Mouse (Mus musculus) right cerebral cortex, postnatal 4 days (tissue): ENCODE measurements at regions not wholly inside any gene's neighbourhood (a gene's known extent, or its start where the extent isn't known, plus 50 kb on each side); places are given as distances from the start of the nearest gene placed in this dataset.

Experiments used
- DNase-seq: peaks from one replicate; pipeline ENCODE4 v3.0.0-alpha.2; 2022

DNA sequence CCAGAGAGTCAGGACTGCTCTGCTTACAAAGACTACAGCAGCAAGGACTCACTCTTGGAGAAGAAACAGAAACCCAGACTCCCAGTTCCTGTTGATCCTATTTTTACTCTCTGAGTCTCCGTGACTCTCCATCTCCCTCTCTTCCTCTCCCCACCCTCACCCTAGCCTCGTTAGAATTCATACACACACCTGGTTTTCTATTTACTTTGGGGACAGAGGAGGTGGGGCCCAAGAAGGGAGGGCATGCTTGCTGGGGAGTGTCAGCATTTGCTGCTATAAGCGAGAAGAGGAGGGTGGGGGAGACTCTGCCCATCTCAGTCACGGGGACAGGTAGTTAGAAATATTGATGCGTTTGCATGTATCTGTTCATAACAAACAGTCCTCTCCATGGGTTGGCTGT is 129.6 kb upstream of the Runx1 start:
- DNase-seq: no peak

DNA sequence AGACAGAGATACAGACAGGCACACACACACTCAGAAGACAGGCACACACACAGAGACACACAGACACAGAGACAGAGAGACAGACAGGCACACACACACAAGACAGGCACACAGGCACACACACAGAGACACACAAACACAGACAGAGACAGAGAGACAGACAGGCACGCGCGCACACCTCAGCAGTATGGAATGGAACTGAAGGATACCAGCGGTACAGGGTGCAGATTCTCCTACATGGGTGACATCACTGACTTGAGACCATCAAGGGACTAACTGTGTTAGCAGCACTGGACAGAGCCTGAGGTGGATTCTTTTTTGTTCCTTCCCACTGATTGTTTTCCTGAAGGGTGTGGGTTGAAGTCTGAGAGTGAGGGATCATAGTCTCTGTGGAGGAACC is 129.1 kb upstream of the Runx1 start:
- no peak for DNase-seq

DNA sequence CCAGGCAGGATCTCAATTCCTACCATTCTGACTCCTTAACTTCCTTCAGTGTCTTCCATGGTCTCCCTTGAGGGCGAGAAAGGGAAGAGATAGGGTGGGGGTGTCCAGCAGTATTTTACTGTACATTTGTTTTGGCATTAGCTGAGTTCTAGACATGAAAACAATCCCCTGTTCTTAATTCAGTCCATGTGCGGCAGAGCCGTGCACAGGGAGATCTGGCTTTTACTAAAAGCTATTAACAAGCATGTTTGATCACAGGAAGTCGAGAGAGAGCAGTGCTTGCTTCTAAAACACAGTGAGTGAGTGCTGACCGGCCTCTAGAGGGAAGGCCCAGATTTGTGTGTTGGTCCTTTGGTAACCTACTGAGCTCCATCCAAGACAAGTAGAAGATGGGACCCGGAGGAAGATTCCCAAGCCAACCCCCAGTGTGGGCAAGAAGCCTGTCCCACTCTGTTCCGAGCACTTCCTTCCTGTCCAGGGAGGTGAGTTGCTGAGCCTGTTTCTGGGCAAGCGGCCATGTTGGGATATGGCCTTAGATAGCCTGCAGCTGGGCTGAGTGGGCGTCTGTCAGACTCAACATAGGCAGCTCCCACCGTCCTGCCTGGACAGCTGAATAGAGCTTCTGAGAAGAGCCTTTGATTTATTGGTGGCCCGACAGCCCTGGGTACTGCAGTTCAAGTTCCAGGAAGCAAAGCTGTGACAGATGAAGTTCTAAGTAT is 128.1 kb upstream of the Runx1 start:
- DNase-seq: peak; percentile 22

DNA sequence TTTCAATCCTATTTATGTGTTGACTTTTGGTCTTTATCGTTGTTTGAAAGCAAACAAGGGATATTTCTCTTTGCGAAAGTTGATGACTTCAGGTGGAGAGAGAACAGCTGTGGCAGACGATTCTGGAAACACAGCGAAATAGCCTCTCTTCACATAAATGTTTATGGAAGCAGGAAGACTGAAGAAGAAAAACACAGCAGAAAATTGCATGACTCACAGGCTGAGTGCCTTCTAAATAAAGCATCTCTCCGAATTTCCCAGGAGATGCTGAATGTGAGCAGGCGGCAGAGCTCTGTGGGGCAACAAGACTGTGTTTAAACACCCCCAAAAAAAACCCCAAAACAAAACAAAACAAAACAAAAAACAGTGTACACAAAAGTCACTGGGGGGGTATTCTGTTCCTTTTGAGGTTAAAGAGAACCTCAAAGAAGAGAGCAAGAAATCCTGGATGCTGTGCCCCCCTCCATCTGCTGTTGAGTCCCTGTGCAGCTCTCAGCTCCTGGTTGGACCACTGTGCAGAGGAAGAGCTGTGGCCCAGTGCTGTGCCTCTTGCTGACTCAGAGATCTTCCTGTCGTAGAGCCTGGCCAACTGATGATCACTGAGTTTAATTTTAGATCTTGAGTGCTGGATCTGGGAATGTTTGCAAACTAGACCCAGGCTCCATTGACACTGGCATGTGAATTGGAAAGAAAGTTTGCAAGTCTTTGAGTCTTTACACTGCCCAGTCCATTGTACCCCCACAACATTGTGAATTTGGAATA is 126.6 kb upstream of the Runx1 start:
- no peak for DNase-seq

DNA sequence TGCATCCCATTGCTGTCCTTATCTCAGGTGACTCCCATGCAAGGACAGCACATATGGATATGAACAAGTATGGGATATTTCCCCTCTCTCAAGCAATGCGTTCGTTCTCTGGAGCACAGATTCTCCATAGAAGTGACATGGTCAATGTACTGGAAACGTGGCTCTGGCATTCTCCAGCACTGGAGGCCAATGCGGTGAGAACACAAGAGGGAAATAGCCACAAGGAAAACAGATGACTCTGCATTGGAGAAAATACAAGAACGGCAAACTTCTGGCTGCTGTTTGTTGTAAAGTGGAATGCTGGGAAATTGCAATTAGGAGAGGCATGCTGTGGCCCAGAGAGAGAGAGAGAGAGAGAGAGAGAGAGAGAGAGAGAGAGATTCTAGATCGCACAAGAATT is 125.6 kb upstream of the Runx1 start:
- no peak for DNase-seq

DNA sequence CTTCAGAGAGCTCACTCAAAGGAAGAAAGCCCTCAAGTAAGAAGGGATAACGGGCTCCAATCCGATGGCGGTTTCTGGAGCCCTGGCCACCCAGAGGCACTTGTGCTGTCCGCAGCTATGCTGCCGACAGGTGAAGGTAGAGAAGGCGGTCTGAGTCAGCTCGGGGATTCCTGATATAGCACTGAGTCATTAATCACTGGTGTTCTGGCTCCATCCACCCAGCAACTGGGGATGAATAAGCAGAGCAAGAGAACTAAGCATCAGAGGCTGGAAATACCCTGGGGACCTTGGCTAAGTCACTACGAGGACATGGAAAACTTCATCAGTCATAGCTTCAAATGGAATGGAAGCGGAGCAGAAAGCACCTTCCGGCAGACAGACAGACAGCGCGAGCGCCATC is 122.5 kb upstream of the Runx1 start:
- DNase-seq: no peak

DNA sequence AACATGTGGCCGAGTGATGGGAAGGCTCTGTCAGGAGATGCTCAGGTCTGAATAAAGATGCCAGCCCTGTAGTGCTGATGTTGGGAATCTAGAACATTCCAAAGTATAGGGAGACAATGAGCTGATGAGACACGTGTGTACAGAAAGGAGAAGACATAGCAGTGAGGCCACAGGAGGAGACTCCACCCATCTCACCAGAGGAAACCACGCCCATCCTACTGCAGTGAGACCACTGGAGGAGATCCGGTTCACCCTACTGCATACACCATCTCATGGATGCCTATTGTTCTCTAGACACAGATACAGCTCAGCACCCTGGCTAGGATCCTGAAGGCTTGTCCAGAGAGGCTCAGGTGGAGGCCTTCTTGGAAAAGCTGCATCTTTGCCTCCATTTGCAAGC is 120.6 kb upstream of the Runx1 start:
- no peak for DNase-seq

DNA sequence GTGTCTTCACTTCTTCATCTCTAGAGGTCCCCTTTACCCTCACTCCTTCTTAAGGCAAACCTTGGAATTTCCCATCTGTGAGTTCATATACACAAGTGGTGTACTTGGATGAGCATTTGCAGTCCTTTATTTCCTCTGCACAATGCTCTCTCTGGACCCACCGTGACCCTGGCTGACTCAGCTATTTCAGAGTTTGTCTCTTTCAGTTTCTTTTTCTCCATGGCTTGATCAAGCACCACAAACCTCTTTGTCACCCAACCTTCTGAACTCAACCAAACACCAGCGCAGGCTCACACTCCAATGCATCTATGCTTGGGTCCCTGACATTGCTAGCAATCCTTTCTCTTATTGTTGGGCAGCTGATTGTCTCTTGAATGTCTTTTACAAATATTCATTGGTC is 118.0 kb upstream of the Runx1 start:
- DNase-seq: no peak

DNA sequence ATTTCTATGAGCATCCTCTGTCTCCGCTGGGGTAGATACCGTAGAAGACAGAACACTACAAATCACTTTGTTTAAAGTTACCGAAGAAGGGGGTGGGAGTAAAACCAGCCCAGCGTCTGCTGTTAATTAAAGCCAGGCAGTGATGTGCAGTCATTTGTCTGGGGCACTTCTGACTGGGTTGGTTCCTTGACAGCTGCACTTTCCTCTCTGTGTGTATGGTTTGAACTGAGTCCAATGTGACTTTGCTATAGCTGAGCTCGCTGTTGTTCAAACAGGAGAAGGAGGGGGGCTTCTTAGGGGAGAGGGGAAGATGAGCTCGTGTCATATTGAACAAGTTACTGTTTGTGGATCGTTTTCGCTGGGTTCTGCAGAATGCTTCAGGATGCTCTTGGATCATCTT is 113.7 kb upstream of the Runx1 start:
- no peak for DNase-seq

DNA sequence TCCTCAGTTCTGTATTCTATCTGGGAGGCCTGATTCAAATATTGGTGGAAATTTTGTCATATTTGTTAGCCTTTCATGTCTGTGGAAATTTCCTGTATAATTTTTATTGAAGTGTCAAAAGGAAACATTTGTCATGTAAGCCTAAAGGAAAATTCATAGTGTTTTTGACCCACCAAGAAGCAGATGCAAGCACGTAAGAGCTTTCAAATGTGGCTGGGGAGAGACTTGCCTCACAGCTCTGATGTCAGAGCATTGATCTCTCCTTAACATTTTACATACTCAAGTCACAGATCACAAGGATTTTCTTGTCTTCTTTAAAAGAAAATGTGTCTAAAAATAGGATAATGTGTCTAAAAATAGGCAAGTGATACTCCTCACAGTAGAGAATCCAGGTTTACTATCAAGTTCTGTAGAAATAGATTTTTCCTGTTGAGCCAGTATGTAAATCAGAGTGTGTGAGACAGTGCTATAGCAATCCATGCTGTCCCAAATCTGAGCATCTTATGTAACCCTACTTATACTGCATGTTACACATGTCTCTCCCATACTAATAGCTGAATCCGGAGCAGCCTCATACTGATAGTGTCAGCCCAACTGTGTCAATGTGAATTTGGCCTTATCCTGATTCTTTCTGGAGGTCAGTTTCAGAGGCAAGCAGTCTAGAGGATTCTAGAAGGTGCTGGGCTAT is 110.0 kb upstream of the Runx1 start:
- no peak for DNase-seq

DNA sequence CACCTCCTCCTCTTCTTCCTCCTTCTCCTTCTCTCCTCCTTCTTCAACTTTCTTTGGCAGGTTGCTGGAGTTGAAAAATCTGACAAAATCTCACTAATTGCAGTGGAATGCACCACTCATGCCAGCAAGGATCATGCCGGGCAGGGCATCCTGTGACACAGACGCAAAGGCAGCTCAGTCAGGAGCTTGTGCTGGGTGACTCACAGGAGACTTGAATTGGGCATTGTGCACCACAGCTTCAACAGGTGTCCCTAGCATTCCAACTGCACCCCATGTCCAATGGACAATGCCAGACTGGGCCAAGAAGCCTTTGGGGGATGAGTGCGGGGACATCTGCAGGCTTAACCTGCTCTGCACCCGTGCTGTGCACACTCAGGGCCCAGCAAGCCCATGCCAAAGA is 104.2 kb upstream of the Runx1 start:
- no peak for DNase-seq

DNA sequence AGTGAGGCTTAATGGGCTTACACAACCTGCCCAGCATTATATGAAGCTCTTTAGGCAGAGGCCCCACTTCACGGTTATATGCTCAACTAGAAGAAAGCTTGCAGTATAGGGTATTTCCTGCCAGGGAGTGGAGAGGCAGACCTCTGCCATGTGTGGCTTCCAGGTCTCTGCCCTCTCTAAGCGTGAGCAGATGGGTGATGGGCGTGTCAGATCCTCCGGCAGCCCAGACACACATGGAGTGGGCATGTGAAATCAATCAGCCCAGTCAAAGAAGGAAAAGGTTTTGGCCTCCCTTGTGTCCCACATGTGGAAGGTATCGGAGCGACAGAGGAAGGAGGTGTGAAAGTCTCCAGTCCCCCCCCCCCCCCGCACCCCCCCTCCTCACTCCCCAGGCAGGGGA is 102.3 kb upstream of the Runx1 start:
- no peak for DNase-seq

DNA sequence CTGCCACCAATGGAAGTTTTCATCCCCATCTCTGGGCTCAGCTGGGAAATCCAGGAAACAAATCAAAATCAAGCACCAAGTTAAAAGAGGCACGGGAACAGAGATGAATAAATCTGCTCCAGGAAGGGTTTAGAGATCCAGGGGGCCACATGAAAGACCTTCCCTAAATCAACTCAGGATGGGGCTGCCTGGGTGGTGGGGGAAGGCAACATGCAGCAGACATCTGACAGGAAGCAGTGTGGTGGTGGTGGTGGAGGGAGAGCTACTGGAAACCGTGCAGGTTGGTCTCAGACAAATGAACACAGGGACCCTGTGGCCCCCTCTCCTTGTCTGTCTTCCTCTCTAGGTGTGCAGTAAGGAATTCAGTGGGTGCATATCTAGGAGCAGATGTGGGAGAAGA is 101.7 kb upstream of the Runx1 start:
- DNase-seq: no peak

DNA sequence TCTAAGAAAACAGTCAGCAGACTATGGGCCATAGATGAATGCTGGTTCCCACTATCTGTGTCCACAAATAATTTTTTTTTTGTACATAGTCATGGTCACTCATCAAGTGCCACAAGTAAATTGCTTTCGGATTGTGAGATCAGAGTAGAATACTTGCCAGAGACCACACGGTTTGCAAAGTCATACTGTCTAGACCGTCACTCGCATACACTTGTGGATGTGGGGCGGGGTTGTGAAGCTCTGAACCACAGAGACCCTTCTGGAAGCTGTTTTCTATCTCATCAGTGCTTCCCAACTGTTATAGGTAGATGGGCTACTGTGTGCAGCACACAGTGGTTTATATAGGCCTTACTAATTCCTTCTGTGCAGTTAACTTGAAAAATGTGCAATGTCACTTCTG is 100.9 kb upstream of the Runx1 start:
- no peak for DNase-seq

DNA sequence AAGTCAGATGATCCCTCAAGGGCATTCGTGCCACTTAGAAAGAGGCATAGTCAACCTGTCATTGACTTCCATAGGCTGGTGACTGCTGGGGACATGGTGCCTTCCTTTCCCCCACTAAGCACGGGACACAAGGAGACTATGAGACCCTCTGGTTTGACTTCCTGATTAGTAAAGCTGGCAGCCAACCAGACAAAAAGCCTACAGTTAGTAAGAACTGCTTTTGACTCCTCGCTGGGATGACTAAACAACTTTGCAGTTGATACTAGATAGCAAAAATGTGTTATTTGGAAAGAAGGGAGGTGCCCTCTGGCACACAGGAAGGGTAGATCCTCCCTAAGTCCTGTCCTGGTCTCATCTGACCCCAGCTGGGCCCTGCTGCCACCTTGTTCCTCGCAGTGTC is 95.0 kb upstream of the Runx1 start:
- DNase-seq: no peak

DNA sequence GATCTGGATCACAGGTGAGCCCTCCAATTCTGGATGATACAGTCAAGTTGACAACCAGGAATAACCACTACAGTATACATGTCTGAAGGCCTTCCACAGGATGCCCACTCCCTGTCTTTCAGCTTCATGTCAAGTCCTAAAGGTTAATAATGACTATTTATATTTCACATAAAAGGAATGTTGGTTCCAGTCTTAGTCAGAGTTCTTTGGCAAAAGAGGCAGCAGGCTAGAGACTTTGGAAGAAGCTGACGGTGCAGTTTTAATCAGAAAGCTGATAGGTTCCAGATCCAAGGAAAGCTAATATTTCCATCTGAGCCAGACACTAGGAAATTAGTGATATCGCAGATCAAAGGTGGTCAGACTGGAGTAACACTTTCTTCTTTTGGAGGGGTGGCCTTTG is 91.4 kb upstream of the Runx1 start:
- DNase-seq: no peak

DNA sequence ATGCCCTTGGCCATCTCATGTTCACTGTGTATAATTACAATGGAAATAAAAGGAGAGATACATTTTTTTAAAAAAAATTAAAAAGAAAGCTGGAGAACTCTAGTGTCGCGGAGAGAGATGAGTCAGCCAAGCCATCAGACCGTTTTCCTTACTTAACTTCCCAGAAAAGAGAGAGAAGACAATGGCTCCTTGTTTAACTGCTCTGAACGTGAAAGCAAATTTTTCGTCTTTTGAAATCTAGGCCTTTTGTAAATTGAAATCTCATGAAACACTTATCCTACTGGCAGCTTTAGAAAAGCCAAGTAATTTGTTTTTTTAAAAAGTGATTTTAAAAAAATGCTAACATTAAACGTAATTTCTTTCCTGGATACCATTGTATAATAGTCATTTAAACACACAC is 89.7 kb upstream of the Runx1 start:
- DNase-seq: no peak

DNA sequence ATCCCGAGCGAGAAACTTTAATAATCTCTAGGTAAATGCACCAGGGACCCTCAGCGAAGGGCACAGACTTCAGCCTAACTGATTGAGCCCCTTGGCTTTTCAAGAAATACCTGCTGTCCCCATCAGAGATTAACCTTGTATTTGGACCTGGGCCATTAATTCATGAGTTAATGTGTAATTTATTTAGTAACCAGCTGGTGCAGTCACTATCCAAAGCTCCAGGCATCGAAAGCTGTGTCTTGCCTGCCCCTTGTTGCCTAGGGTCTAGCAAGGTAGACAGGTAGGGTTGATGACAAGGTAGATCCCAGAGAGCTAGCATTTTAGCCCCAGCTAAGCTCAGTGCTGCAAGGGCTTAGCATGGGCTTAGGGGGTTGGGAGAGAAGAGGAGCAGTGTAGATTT is 80.9 kb upstream of the Runx1 start:
- DNase-seq: no peak

DNA sequence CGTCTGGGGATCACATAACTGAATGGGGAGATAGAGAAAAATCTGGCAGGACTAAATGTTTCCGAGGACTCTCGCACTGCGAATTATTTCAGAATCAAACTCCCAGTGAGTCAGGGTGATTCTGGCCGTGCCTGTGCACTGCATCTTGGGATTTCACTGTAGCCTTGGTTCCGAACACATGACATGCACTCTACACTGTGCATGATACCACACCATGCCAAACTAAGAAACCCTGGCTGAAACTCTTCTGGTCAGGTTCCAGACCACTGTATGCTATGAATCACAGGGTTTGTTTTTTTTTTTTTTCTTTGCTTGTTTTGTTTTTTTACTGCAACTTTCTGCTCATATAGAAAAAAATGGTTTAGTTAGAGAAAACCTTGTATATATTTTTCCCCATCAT is 79.7 kb upstream of the Runx1 start:
- no peak for DNase-seq

DNA sequence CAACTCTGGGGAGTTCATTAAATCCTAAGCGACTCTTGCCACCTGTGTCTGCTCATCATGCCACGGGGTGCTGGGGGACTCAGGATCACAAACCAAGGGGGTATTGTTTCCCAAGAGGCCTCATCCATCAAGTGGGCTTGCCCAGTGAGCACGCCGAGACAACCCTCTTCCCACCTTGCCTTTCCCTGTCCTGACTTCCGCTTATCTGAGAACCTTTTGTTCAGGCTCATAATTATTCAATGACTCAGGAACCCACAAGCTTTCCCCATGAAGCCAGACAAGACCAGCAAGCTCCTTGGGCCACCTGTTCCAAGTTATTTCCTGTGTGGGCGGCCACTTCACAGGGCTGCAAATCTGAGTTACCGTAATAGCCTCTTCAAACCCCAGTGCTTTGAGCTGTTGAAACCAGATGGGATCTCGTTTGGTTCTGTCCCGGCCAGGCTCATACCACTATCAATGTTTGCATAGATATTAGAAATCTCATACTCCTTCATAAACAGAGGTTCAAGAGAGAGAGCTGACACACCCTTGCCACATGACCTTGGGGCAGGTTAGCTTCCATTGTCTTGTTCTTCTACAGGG is 78.0 kb upstream of the Runx1 start:
- DNase-seq: no peak

DNA sequence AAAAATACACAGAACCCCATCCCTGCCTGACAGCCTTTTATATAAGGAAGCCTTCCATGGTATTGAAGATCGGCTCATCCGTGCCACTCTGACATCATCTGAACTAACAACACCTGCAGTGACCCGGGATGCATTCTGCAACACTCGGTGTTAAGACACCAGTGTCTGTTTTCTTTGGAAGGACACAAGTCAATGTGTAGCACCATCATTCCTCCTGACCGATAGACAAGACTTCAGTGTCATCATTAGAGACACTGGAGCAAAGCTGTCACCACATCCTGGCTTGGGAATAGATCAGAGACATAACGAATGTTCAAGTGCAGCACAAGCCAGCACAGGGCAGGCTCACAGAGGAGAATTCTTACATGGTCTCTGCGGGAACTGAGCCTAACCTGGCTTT is 77.5 kb upstream of the Runx1 start:
- no peak for DNase-seq

DNA sequence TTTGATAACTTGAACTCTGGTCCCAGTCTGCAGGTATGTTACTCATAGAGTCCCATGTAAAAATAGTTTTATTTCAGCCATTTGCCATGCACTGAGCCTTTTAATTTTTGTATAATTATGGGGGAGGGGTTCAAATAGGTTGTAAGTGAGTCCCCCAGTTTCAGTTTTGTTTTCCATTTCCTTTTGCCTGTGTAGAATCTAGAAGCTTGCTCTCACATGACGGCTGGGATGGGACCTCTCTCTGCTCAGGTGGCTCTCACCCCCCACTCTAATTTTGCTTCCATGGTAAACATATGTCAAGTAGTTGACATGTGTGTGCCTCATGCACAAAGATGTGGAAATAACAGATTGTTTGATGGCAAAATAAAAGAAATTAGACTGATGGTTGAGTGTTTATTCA is 73.8 kb upstream of the Runx1 start:
- no peak for DNase-seq

DNA sequence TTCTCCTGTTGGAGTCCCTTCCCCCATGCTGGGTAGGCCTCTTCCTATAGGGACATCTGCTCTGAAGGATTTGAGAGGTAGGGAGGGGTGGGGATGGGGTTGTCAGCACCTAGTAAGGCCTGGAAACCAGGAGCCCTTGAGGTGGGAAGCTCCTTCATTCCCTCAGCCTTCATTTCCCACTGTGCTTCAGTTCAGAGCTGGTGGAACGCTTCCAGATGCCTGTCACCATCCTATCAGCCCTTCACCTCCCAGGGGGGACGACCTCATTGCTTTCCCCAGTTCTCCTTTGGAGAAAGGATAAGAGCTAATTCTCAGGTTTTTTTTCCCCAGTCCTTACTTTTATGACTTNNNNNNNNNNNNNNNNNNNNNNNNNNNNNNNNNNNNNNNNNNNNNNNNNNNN is 65.8 kb upstream of the Runx1 start:
- DNase-seq: no peak

DNA sequence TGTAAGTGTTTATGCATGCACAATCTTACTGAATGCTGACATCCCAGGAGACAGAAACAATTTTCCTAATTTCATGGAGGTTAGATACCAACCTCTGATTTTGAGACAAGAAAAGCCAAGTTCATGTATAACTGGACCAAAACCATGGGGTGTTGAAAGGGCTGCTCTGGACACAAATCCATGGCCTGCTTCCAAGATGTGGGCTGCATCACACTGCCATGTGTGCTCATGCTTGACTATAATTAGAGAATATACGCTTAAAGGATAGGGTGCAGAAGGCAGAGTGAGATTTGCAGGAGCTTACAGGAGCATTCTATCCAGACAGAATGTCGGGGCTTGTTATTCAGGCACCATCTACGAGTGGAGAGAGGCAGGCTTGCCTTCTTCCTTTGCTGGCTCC is 64.8 kb upstream of the Runx1 start:
- DNase-seq: no peak
